Mouse (Mus musculus) ES-E14 (cell line): Measurements from ENCODE around the gene Arpc4. TPM values are rescaled to one million over a fixed set of nuclear protein-coding genes. Genes with fewer than 3 reads are reported as not detected.

Experiments used
- DNase-seq: peaks from one replicate; pipeline ENCODE4 v3.0.0-alpha.2; 2013; ENCODE audit warnings: low read depth, low spot score
- H3K27ac ChIP-seq: 2 replicates; pipeline ENCODE4 v1.5.1; 2012; ENCODE audit warnings: low read depth, mild to moderate bottlenecking, low read length, moderate library complexity, mixed read lengths; ENCODE audit not compliant: poor library complexity, insufficient read depth, severe bottlenecking
- H3K36me3 ChIP-seq: 2 replicates; pipeline ENCODE4 v1.6.1; 2012; ENCODE audit warnings: mild to moderate bottlenecking, low read length, moderate library complexity, mixed read lengths; ENCODE audit not compliant: control insufficient read depth, poor library complexity, insufficient read depth, severe bottlenecking
- H3K4me1 ChIP-seq, 2 experiments: fragments of 150-350 bp in 1 of 2; sonication (generic) in 1 of 2; 2 replicates each; pipeline ENCODE4 v1.6.1; 2012; ENCODE audit warnings: low read length in 2 of 2, mild to moderate bottlenecking in 1 of 2, mixed read lengths in 1 of 2; ENCODE audit not compliant: control insufficient read depth in 2 of 2, insufficient read depth in 2 of 2, poor library complexity in 1 of 2
- H3K4me3 ChIP-seq, 2 experiments: fragments of 150-350 bp in 1 of 2; sonication (generic) in 1 of 2; 2 replicates each; pipeline ENCODE4 v1.5.1; 2012; ENCODE audit warnings: low read length in 2 of 2, low read depth in 1 of 2, mild to moderate bottlenecking in 1 of 2, mixed read lengths in 1 of 2; ENCODE audit not compliant: insufficient read depth in 1 of 2, poor library complexity in 1 of 2, severe bottlenecking in 1 of 2
- H3K9ac ChIP-seq: 2 replicates; pipeline ENCODE4 v1.6.1; 2012; ENCODE audit warnings: low read depth, mild to moderate bottlenecking, low read length, mixed read lengths; ENCODE audit not compliant: poor library complexity, insufficient read depth, severe bottlenecking
- H3K9me3 ChIP-seq: fragments of 150-350 bp; sonication (generic); 2 replicates; pipeline ENCODE4 v1.6.1; 2012; ENCODE audit warnings: low read depth, mild to moderate bottlenecking, low read length; ENCODE audit not compliant: control insufficient read depth, insufficient read depth
- CHD2 ChIP-seq: IDR thresholded peaks from 2 replicates; pipeline ENCODE4 v1.6.1; 2014; ENCODE audit warnings: mild to moderate bottlenecking, low read depth, low read length, inconsistent platforms
- HCFC1 ChIP-seq: IDR thresholded peaks from 2 replicates; pipeline ENCODE4 v1.6.1; 2012; ENCODE audit warnings: low read length, inconsistent platforms, borderline replicate concordance; ENCODE audit not compliant: insufficient read depth
- MAFK ChIP-seq: IDR thresholded peaks from 2 replicates; pipeline ENCODE4 v1.6.1; 2014; ENCODE audit warnings: mild to moderate bottlenecking, low read depth, low read length, inconsistent platforms; ENCODE audit not compliant: insufficient read depth
- ZC3H11A ChIP-seq: IDR thresholded peaks from 2 replicates; pipeline ENCODE4 v1.6.1; 2012; ENCODE audit warnings: low read depth, mild to moderate bottlenecking, inconsistent platforms, low read length, borderline replicate concordance
- ZNF384 ChIP-seq: IDR thresholded peaks from 2 replicates; pipeline ENCODE4 v1.6.1; 2012; ENCODE audit warnings: low read depth, low read length, inconsistent platforms
- in situ Hi-C, 2 experiments: fragments of 600-800 bp; cut with MboI; formaldehyde crosslinking; loops; one replicate each; pipeline ENCODE4 v1.15.1; 2025; ENCODE audit warnings: low sequenced_read_pairs in 2 of 2, inconsistent platforms in 1 of 2; ENCODE audit not compliant: unreplicated experiment in 2 of 2
- total RNA-seq: library from RNA; depleted of rRNA; stranded (reverse); fragments of 300-350 nt; gene quantifications from 2 replicates; pipeline ENCODE4 v1.2.3, GENCODE M21; 2012

The Arpc4 gene
- total RNA-seq, 1 experiment = 217 TPM

GRCm38 (mm10) chr6:113396270-113397030 is 18.5 kb downstream of the Arpc4 start:
- no peaks in the 10 kb centered on the region for H3K36me3 ChIP-seq
- TF ChIP-seq MAFK (no peak), CHD2 (no peak), ZNF384 (no peak), HCFC1 (no peak), ZC3H11A (no peak)
- H3K4me3 ChIP-seq = no peak overlapping the region
- in situ Hi-C loops = no loop called here
- no peaks in the 10 kb centered on the region for H3K9me3 ChIP-seq
- peak; percentile 56 for DNase-seq
- H3K4me1 ChIP-seq = peaks cover 5 to 10% of the 10 kb centered on the region in 2 experiments; a peak in 3 of 4 replicates
- peak overlapping the region; percentile 49; the same call in 1 of the 2 replicates for H3K27ac ChIP-seq
- H3K9ac ChIP-seq = no peak overlapping the region; the same call in 1 of the 2 replicates

- TF ChIP-seq MAFK = no peak
- no peak for TF ChIP-seq ZC3H11A
- no peak for TF ChIP-seq HCFC1
- Histone ChIP-seq H3K9me3 (no peaks in the 10 kb centered on the region), H3K4me1 (peaks cover 5 to 13% of the 10 kb centered on the region in 2 experiments; a peak in 2 of 4 replicates), H3K9ac (no peak overlapping the region), H3K27ac (no peak overlapping the region), H3K4me3 (no peak overlapping the region), H3K36me3 (no peaks in the 10 kb centered on the region; the same call in 1 of the 2 replicates)
- in situ Hi-C loops = no loop called here
- DNase-seq = no peak
Measured at GRCm38 (mm10) chr6:113402094-113402493, 24.2 kb downstream of the Arpc4 start.

- Histone ChIP-seq H3K9me3 (no peaks in the 10 kb centered on the region), H3K4me3 (no peak overlapping the region), H3K36me3 (peaks cover 3% of the 10 kb centered on the region; the same call in 1 of the 2 replicates), H3K27ac (no peak overlapping the region), H3K9ac (no peak overlapping the region), H3K4me1 (peaks cover 0 to 17% of the 10 kb centered on the region in 2 experiments; a peak in 2 of 4 replicates)
- TF ChIP-seq MAFK (no peak), ZC3H11A (no peak), HCFC1 (no peak)
- no peak for DNase-seq
- in situ Hi-C loops = no loop called here
Measured at GRCm38 (mm10) chr6:113404649-113405448, 26.9 kb downstream of the Arpc4 start.

GRCm38 (mm10) chr6:113405483-113405882 is 27.6 kb downstream of the Arpc4 start:
- Histone ChIP-seq H3K4me3 (no peak overlapping the region), H3K9ac (no peak overlapping the region), H3K27ac (no peak overlapping the region), H3K36me3 (peaks cover 3% of the 10 kb centered on the region; the same call in 1 of the 2 replicates), H3K9me3 (no peaks in the 10 kb centered on the region), H3K4me1 (peaks cover 0 to 17% of the 10 kb centered on the region in 2 experiments; a peak in 2 of 4 replicates)
- no peak for TF ChIP-seq HCFC1
- TF ChIP-seq CHD2 = no peak
- TF ChIP-seq ZNF384 = no peak
- TF ChIP-seq MAFK = no peak
- TF ChIP-seq ZC3H11A = no peak
- no peak for DNase-seq
- in situ Hi-C loops = no loop called here
